Mouse (Mus musculus) C2C12 (cell line): ENCODE data around the gene Ccdc34. TPM values are rescaled to one million over a fixed set of nuclear protein-coding genes. Genes with fewer than 3 reads are reported as not detected.

Source experiments
- H3K27me3 ChIP-seq: one replicate; pipeline ENCODE4 v1.6.1; 2011; ENCODE audit not compliant: control insufficient read depth, insufficient read depth, insufficient read length
- H3K36me3 ChIP-seq: one replicate; pipeline ENCODE4 v1.6.1; 2011; ENCODE audit not compliant: control insufficient read depth, insufficient read depth
- H3K4me3 ChIP-seq: one replicate; pipeline ENCODE4 v1.5.1; 2011; ENCODE audit warnings: mild to moderate bottlenecking, control low read depth; ENCODE audit not compliant: poor library complexity, insufficient read depth, severe bottlenecking
- H3K79me2 ChIP-seq: one replicate; pipeline ENCODE4 v1.6.1; 2011; ENCODE audit not compliant: control insufficient read depth, insufficient read depth
- H3K79me3 ChIP-seq: one replicate; pipeline ENCODE4 v1.6.1; 2011; ENCODE audit warnings: low read depth, control low read depth
- H3ac ChIP-seq: one replicate; pipeline ENCODE3; 2011; ENCODE audit warnings: low read depth; ENCODE audit not compliant: control insufficient read depth, insufficient read length
- CEBPB ChIP-seq: IDR thresholded peaks from one replicate; pipeline ENCODE4 v1.6.1; 2011; ENCODE audit warnings: low read depth, mild to moderate bottlenecking, control low read depth, moderate library complexity
- CTCF ChIP-seq: IDR thresholded peaks from one replicate; pipeline ENCODE4 v1.5.1; 2011; ENCODE audit not compliant: control insufficient read depth, insufficient read depth, insufficient read length
- FOSL1 ChIP-seq: IDR thresholded peaks from one replicate; pipeline ENCODE4 v1.8.0; 2011; ENCODE audit warnings: mild to moderate bottlenecking, low read length; ENCODE audit not compliant: poor library complexity, insufficient read depth, severe bottlenecking
- MAX ChIP-seq: IDR thresholded peaks from one replicate; pipeline ENCODE4 v1.6.1; 2011; ENCODE audit warnings: mild to moderate bottlenecking, control low read depth
- MYOD1 ChIP-seq: IDR thresholded peaks from one replicate; pipeline ENCODE4 v1.6.1; 2011; ENCODE audit warnings: low read depth; ENCODE audit not compliant: control insufficient read depth, insufficient read length
- MYOG ChIP-seq: IDR thresholded peaks from one replicate; pipeline ENCODE4 v1.6.1; 2011; ENCODE audit not compliant: control insufficient read depth, insufficient read length; ENCODE audit errors: extremely low read depth
- USF1 ChIP-seq: IDR thresholded peaks from one replicate; pipeline ENCODE4 v1.6.1; 2011; ENCODE audit warnings: low read depth, mild to moderate bottlenecking, control low read depth, moderate library complexity
- polyA plus RNA-seq: library from polyadenylated mRNA; unstranded; fragments of >200 nt; fragmentation: generic; extraction: Trizol; gene quantifications from one replicate; pipeline ENCODE4 v1.2.1, GENCODE M21; 2012; ENCODE audit warnings: missing spikeins

Ccdc34 gene
- polyA plus RNA-seq, 1 experiment: 18.5 TPM

- H3K27me3 ChIP-seq: no peaks in the 10 kb centered on the region
- no peaks in the 10 kb centered on the region for H3K79me2 ChIP-seq
- H3K79me3 ChIP-seq: no peaks in the 10 kb centered on the region
- H3K36me3 ChIP-seq: no peaks in the 10 kb centered on the region
- TF ChIP-seq USF1: no peak
- no peak for TF ChIP-seq FOSL1
- no peak for TF ChIP-seq MYOD1
- TF ChIP-seq CTCF: no peak
- no peak for TF ChIP-seq MAX
- no peak for TF ChIP-seq CEBPB
- TF ChIP-seq MYOG: no peak
- H3ac ChIP-seq: no peak overlapping the region
- H3K4me3 ChIP-seq: no peak overlapping the region
These were observed 185.3 kb downstream of the Ccdc34 start for GRCm38 (mm10) chr2:110202716-110203497.

GRCm38 (mm10) chr2:110204169-110204568, 186.6 kb downstream of the Ccdc34 start:
- Histone ChIP-seq H3ac (no peak overlapping the region), H3K4me3 (no peak overlapping the region), H3K79me3 (no peaks in the 10 kb centered on the region), H3K36me3 (no peaks in the 10 kb centered on the region), H3K27me3 (no peaks in the 10 kb centered on the region), H3K79me2 (no peaks in the 10 kb centered on the region)
- TF ChIP-seq CTCF (no peak), CEBPB (no peak)

GRCm38 (mm10) chr2:110204705-110205318, 187.2 kb downstream of the Ccdc34 start:
- Histone ChIP-seq H3K36me3 (no peaks in the 10 kb centered on the region), H3K4me3 (no peak overlapping the region), H3K79me3 (no peaks in the 10 kb centered on the region), H3ac (no peak overlapping the region), H3K27me3 (no peaks in the 10 kb centered on the region), H3K79me2 (no peaks in the 10 kb centered on the region)
- TF ChIP-seq CTCF (no peak), CEBPB (no peak), USF1 (no peak), MAX (no peak), MYOD1 (no peak), FOSL1 (no peak), MYOG (no peak)

GRCm38 (mm10) chr2:110210508-110211496, 193.2 kb downstream of the Ccdc34 start:
- Histone ChIP-seq H3K79me3 (no peaks in the 10 kb centered on the region), H3K36me3 (no peaks in the 10 kb centered on the region), H3ac (no peak overlapping the region), H3K79me2 (no peaks in the 10 kb centered on the region), H3K27me3 (no peaks in the 10 kb centered on the region), H3K4me3 (no peak overlapping the region)
- TF ChIP-seq MYOG: no peak
- no peak for TF ChIP-seq CEBPB
- TF ChIP-seq CTCF: no peak
- no peak for TF ChIP-seq MAX
- TF ChIP-seq USF1: no peak
- no peak for TF ChIP-seq MYOD1
- TF ChIP-seq FOSL1: no peak

GRCm38 (mm10) chr2:110214278-110214677, 196.7 kb downstream of the Ccdc34 start:
- no peak for TF ChIP-seq CTCF
- no peak for TF ChIP-seq MYOG
- no peak for TF ChIP-seq MYOD1
- TF ChIP-seq FOSL1: no peak
- no peak for TF ChIP-seq MAX
- no peak for TF ChIP-seq CEBPB
- no peak for TF ChIP-seq USF1
- no peak overlapping the region for H3K4me3 ChIP-seq
- no peaks in the 10 kb centered on the region for H3K79me2 ChIP-seq
- H3ac ChIP-seq: no peak overlapping the region
- H3K36me3 ChIP-seq: no peaks in the 10 kb centered on the region
- no peaks in the 10 kb centered on the region for H3K27me3 ChIP-seq
- H3K79me3 ChIP-seq: no peaks in the 10 kb centered on the region
